Mouse (Mus musculus) ovary, postnatal 14 days (tissue): ENCODE measurements around the gene Atp4a.
A peak's percentile ranks its signal among the peaks of the same experiment; 100 is the strongest.
"Not testable (repeated sequence)": the region's sequence is repeated elsewhere in the genome, so short reads cannot be mapped to it uniquely, and the experiment has no call there.

Experiments used
- DNase-seq: peaks from one replicate; pipeline ENCODE4 v3.0.0; 2022; ENCODE audit warnings: low spot score

Atp4a gene

GRCm38 (mm10) chr7:30730064-30730722, 18.2 kb downstream of the Atp4a start:
- DNase-seq = not testable (repeated sequence)

- DNase-seq = no peak
Observed at GRCm38 (mm10) chr7:30736211-30736610, 24.2 kb downstream of the Atp4a start.

- DNase-seq = not testable (repeated sequence)
Observed at GRCm38 (mm10) chr7:30742570-30742969, 30.6 kb downstream of the Atp4a start.

- not testable (repeated sequence) for DNase-seq
Observed at GRCm38 (mm10) chr7:30743617-30744016, 31.6 kb downstream of the Atp4a start, which contains the start of gene Gapdhs. Gene Gapdhs (minus strand): TSS chr7:30743681.

- DNase-seq = peak; percentile 29
Observed at GRCm38 (mm10) chr7:30744022-30744598, 32.1 kb downstream of the Atp4a start.

- no peak for DNase-seq
Observed at GRCm38 (mm10) chr7:30747525-30748204, 35.7 kb downstream of the Atp4a start.

- DNase-seq = no peak
Observed at GRCm38 (mm10) chr7:30749824-30750606, 38.0 kb downstream of the Atp4a start.

GRCm38 (mm10) chr7:30751086-30751669, 39.2 kb downstream of the Atp4a start, which contains the start of gene Sbsn:
Gene Sbsn (plus strand): TSS chr7:30751471.
- no peak for DNase-seq

GRCm38 (mm10) chr7:30757001-30757400, 45.0 kb downstream of the Atp4a start:
- no peak for DNase-seq

GRCm38 (mm10) chr7:30758853-30759252, 46.8 kb downstream of the Atp4a start:
- peak; percentile 35 for DNase-seq

GRCm38 (mm10) chr7:30761769-30762352, 49.9 kb downstream of the Atp4a start:
- no peak for DNase-seq

GRCm38 (mm10) chr7:30763456-30763855, 51.4 kb downstream of the Atp4a start, which contains the start of gene Dmkn:
Gene Dmkn (plus strand): TSS chr7:30763756.
- DNase-seq = no peak

GRCm38 (mm10) chr7:30765173-30765572, 53.2 kb downstream of the Atp4a start:
- DNase-seq = no peak

GRCm38 (mm10) chr7:30766408-30766807, 54.4 kb downstream of the Atp4a start:
- no peak for DNase-seq

- no peak for DNase-seq
Observed at GRCm38 (mm10) chr7:30769236-30769635, 57.2 kb downstream of the Atp4a start.
